Mouse (Mus musculus) heart, embryonic 15.5 days (tissue): ENCODE measurements around the gene Rab34. TPM values are rescaled to one million over a fixed set of nuclear protein-coding genes. Genes with fewer than 3 reads are reported as not detected.
A peak's percentile ranks its signal among the peaks of the same experiment; 100 is the strongest.

Source experiments
- ATAC-seq: fragments of 200-750 bp; cut with Nextera tagmentation; replicated peaks from 2 replicates; pipeline ENCODE4 v1.8.0; 2017; ENCODE audit warnings: low read depth, moderate TSS enrichment; ENCODE audit not compliant: insufficient number of reproducible peaks, insufficient read depth, low FRiP score
- H3K27ac ChIP-seq: fragments of 300-500 bp; sonication (generic); 2 replicates; pipeline ENCODE4 v1.5.1; 2015; ENCODE audit warnings: mild to moderate bottlenecking, inconsistent platforms
- H3K27me3 ChIP-seq: fragments of 300-500 bp; sonication (generic); 2 replicates; pipeline ENCODE4 v1.6.1; 2015; ENCODE audit warnings: inconsistent platforms
- H3K36me3 ChIP-seq: fragments of 300-500 bp; sonication (generic); 2 replicates; pipeline ENCODE4 v1.6.1; 2015; ENCODE audit warnings: mild to moderate bottlenecking, inconsistent platforms
- H3K4me1 ChIP-seq: fragments of 300-500 bp; sonication (generic); replicated peaks from 2 replicates; pipeline ENCODE4 v1.6.1; 2015; ENCODE audit warnings: inconsistent platforms
- H3K4me2 ChIP-seq: fragments of 300-500 bp; sonication (generic); 2 replicates; pipeline ENCODE4 v1.6.1; 2015; ENCODE audit warnings: inconsistent platforms, mild to moderate bottlenecking, moderate library complexity
- H3K4me3 ChIP-seq: fragments of 300-500 bp; sonication (generic); 2 replicates; pipeline ENCODE4 v1.5.1; 2015; ENCODE audit warnings: mild to moderate bottlenecking, inconsistent platforms
- H3K9ac ChIP-seq: fragments of 300-500 bp; sonication (generic); 2 replicates; pipeline ENCODE4 v1.6.1; 2015; ENCODE audit warnings: mild to moderate bottlenecking, inconsistent platforms
- H3K9me3 ChIP-seq: fragments of 300-500 bp; sonication (generic); replicated peaks from 2 replicates; pipeline ENCODE4 v1.6.1; 2016; ENCODE audit warnings: inconsistent platforms
- WGBS: fragments of 180-500 bp; shearing (Covaris S2); methylation state at CpG from one replicate; pipeline ENCODE4 v1.1.7; 2015; ENCODE audit warnings: mixed read lengths; 5-methylcytosine and 5-hydroxymethylcytosine counted together
- polyA plus RNA-seq: library from polyadenylated mRNA; unstranded; fragments of >200 nt; fragmentation: Nextera tagmentation; extraction: Ambion mirVana; gene quantifications from 2 replicates; pipeline ENCODE4 v1.2.1, GENCODE M21; 2015

Rab34 gene
- polyA plus RNA-seq, 1 experiment from 2014 or later, result 54.5 TPM

- Histone ChIP-seq H3K4me1 (peaks cover 28% of the 10 kb centered on the region), H3K9me3 (no peaks in the 10 kb centered on the region), H3K4me3 (no peak overlapping the region), H3K4me2 (no peak overlapping the region), H3K27ac (no peak overlapping the region), H3K36me3 (peaks cover 61% of the 10 kb centered on the region), H3K27me3 (no peaks in the 10 kb centered on the region), H3K9ac (no peak overlapping the region)
- 0 out of 2 replicates have a peak, but pooled peaks have one; percentile 15 for ATAC-seq
- 13% methylated on average over 2 of the region's 2 CpGs for WGBS
Measured at GRCm38 (mm10) chr11:78159096-78159495, 29.1 kb upstream of the Rab34 start.

GRCm38 (mm10) chr11:78159557-78159956 is 28.7 kb upstream of the Rab34 start:
- no peaks in the 10 kb centered on the region for H3K9me3 ChIP-seq
- no peak overlapping the region for H3K27ac ChIP-seq
- peaks cover 56% of the 10 kb centered on the region for H3K36me3 ChIP-seq
- no peak overlapping the region; the same call in 1 of the 2 replicates for H3K9ac ChIP-seq
- WGBS, result 73% methylated on average over 7 of the region's 7 CpGs
- peaks cover 31% of the 10 kb centered on the region for H3K4me1 ChIP-seq
- H3K4me2 ChIP-seq, result no peak overlapping the region
- no peak for ATAC-seq
- H3K4me3 ChIP-seq, result no peak overlapping the region
- H3K27me3 ChIP-seq, result no peaks in the 10 kb centered on the region

GRCm38 (mm10) chr11:78160171-78160570 is 28.1 kb upstream of the Rab34 start:
- H3K27me3 ChIP-seq, result no peaks in the 10 kb centered on the region
- no peak for ATAC-seq
- H3K9ac ChIP-seq, result no peak overlapping the region
- H3K4me2 ChIP-seq, result no peak overlapping the region
- 82% methylated on average over 18 of the region's 18 CpGs for WGBS
- no peak overlapping the region for H3K27ac ChIP-seq
- H3K36me3 ChIP-seq, result peaks cover 50% of the 10 kb centered on the region
- H3K4me3 ChIP-seq, result no peak overlapping the region
- H3K4me1 ChIP-seq, result peaks cover 31% of the 10 kb centered on the region
- H3K9me3 ChIP-seq, result no peaks in the 10 kb centered on the region

- no peaks in the 10 kb centered on the region for H3K27me3 ChIP-seq
- ATAC-seq, result no peak
- peaks cover 45% of the 10 kb centered on the region for H3K36me3 ChIP-seq
- peaks cover 33% of the 10 kb centered on the region for H3K4me1 ChIP-seq
- no peaks in the 10 kb centered on the region for H3K9me3 ChIP-seq
- no peak overlapping the region for H3K4me2 ChIP-seq
- no peak overlapping the region for H3K9ac ChIP-seq
- H3K4me3 ChIP-seq, result no peak overlapping the region
- no peak overlapping the region for H3K27ac ChIP-seq
- 89% methylated on average over 3 of the region's 3 CpGs for WGBS
Measured at GRCm38 (mm10) chr11:78160675-78161074, 27.6 kb upstream of the Rab34 start.

GRCm38 (mm10) chr11:78161169-78161568 is 27.1 kb upstream of the Rab34 start:
- no peak overlapping the region for H3K9ac ChIP-seq
- no peak for ATAC-seq

GRCm38 (mm10) chr11:78161968-78162367 is 26.3 kb upstream of the Rab34 start:
- no peaks in the 10 kb centered on the region for H3K9me3 ChIP-seq
- peak overlapping the region; percentile 91; the same call in 1 of the 2 replicates for H3K4me2 ChIP-seq
- H3K4me1 ChIP-seq, result peaks cover 41% of the 10 kb centered on the region
- peaks cover 40% of the 10 kb centered on the region for H3K36me3 ChIP-seq
- H3K27me3 ChIP-seq, result no peaks in the 10 kb centered on the region
- H3K27ac ChIP-seq, result peak overlapping the region; percentile 93
- H3K9ac ChIP-seq, result no peak overlapping the region
- peak overlapping the region; percentile 95; the same call in 1 of the 2 replicates for H3K4me3 ChIP-seq
- 45% methylated on average over 4 of the region's 4 CpGs for WGBS
- no peak for ATAC-seq

More at GRCm38 (mm10) chr11:78161169-78161568, 27.1 kb upstream of the Rab34 start:
- Histone ChIP-seq H3K27ac (no peak overlapping the region), H3K9me3 (no peaks in the 10 kb centered on the region), H3K4me1 (peaks cover 38% of the 10 kb centered on the region), H3K27me3 (no peaks in the 10 kb centered on the region), H3K4me3 (no peak overlapping the region), H3K36me3 (peaks cover 41% of the 10 kb centered on the region), H3K4me2 (no peak overlapping the region)
- 88% methylated on average over 14 of the region's 14 CpGs for WGBS

- no peak for ATAC-seq
- no peaks in the 10 kb centered on the region for H3K9me3 ChIP-seq
- peak overlapping the region; percentile 95 for H3K4me3 ChIP-seq
- peak overlapping the region; percentile 93 for H3K27ac ChIP-seq
- peaks cover 36% of the 10 kb centered on the region for H3K36me3 ChIP-seq
- H3K27me3 ChIP-seq, result no peaks in the 10 kb centered on the region
- 57% methylated on average over 6 of the region's 6 CpGs for WGBS
- H3K4me1 ChIP-seq, result peaks cover 41% of the 10 kb centered on the region
- H3K4me2 ChIP-seq, result peak overlapping the region; percentile 91
- H3K9ac ChIP-seq, result 0 out of 2 replicates have a peak overlapping the region, but pooled peaks have one; percentile 97
Measured at GRCm38 (mm10) chr11:78162504-78162903, 25.7 kb upstream of the Rab34 start.

GRCm38 (mm10) chr11:78163045-78163444 is 25.2 kb upstream of the Rab34 start:
- peaks cover 31% of the 10 kb centered on the region for H3K36me3 ChIP-seq
- no peaks in the 10 kb centered on the region for H3K27me3 ChIP-seq
- H3K9me3 ChIP-seq, result no peaks in the 10 kb centered on the region
- peak overlapping the region; percentile 93 for H3K27ac ChIP-seq
- WGBS, result 72% methylated on average over 2 of the region's 2 CpGs
- peak overlapping the region; percentile 91 for H3K4me2 ChIP-seq
- peak overlapping the region; percentile 97 for H3K9ac ChIP-seq
- no peak for ATAC-seq
- peak overlapping the region; percentile 95 for H3K4me3 ChIP-seq
- H3K4me1 ChIP-seq, result peaks cover 41% of the 10 kb centered on the region

- Histone ChIP-seq H3K4me2 (peak overlapping the region; percentile 91), H3K9me3 (no peaks in the 10 kb centered on the region), H3K4me3 (peak overlapping the region; percentile 95), H3K27me3 (no peaks in the 10 kb centered on the region), H3K27ac (peak overlapping the region; percentile 93), H3K9ac (peak overlapping the region; percentile 97), H3K36me3 (peaks cover 23% of the 10 kb centered on the region), H3K4me1 (peaks cover 41% of the 10 kb centered on the region)
- WGBS, result under 1% methylated on average over 22 of the region's 22 CpGs
- ATAC-seq, result peak; percentile 53
Measured at GRCm38 (mm10) chr11:78163681-78164603, 24.3 kb upstream of the Rab34 start.

- H3K9ac ChIP-seq, result peak overlapping the region; percentile 97
- no peaks in the 10 kb centered on the region for H3K9me3 ChIP-seq
- H3K27me3 ChIP-seq, result no peaks in the 10 kb centered on the region
- peak overlapping the region; percentile 91 for H3K4me2 ChIP-seq
- H3K4me1 ChIP-seq, result peaks cover 37% of the 10 kb centered on the region
- H3K4me3 ChIP-seq, result peak overlapping the region; percentile 95
- H3K27ac ChIP-seq, result peak overlapping the region; percentile 93
- 0% methylated on average over 14 of the region's 14 CpGs for WGBS
- no peak for ATAC-seq
- H3K36me3 ChIP-seq, result peaks cover 19% of the 10 kb centered on the region
Measured at GRCm38 (mm10) chr11:78164604-78164923, 23.7 kb upstream of the Rab34 start.

GRCm38 (mm10) chr11:78164924-78165760 is 23.1 kb upstream of the Rab34 start, which contains the start of gene Traf4:
Traf4 (minus strand) TSS chr11:78165589.
- Histone ChIP-seq H3K4me3 (peak within 1 kb of the TSS; percentile 95), H3K4me2 (peak within 1 kb of the TSS; percentile 91), H3K9me3 (no peaks in the 10 kb centered on the region), H3K36me3 (peaks cover 13% of the 10 kb centered on the region), H3K27me3 (no peaks in the 10 kb centered on the region), H3K27ac (peak within 1 kb of the TSS; percentile 93), H3K9ac (peak within 1 kb of the TSS; percentile 97), H3K4me1 (peaks cover 36% of the 10 kb centered on the region)
- ATAC-seq, result peak; percentile 83
- WGBS, result under 1% methylated on average over 78 of the region's 78 CpGs
